In genomic region chr17:29341591-29342003, GRCm38 (mm10) we compare ENCODE assay signal across 8 mouse cellular contexts. TPM values are rescaled to one million over a fixed set of nuclear protein-coding genes. Genes with fewer than 3 reads are reported as not detected.
A peak's percentile ranks its signal among the peaks of the same experiment; 100 is the strongest.
DNase-seq lines count a peak whose midpoint lies in the region; ATAC-seq lines count a peak whose summit lies in the region.

No protein-coding gene starts in this region.

- peak; percentile 59 for DNase-seq in right cerebral cortex, adult 18-20 months
- no peak for DNase-seq in right cerebral cortex, postnatal 36 days (ENCODE audit: low spot score in 2 of 2)
- DNase-seq in hindbrain, embryonic 10.5 days (ENCODE audit: low spot score): peak; percentile 36
- no peak for DNase-seq in urinary bladder, postnatal 4 days (ENCODE audit: low spot score in 2 of 2)

- peaks cover 64% of the 10 kb centered on the region for H3K36me3 ChIP-seq in embryonic facial prominence, embryonic 12.5 days
- H3K36me3 ChIP-seq in hindbrain, embryonic 10.5 days: peaks cover 89% of the 10 kb centered on the region
- peaks cover 66% of the 10 kb centered on the region for H3K36me3 ChIP-seq in limb, embryonic 13.5 days
- peaks cover 36% of the 10 kb centered on the region for H3K36me3 ChIP-seq in midbrain, embryonic 16.5 days (ENCODE audit: control insufficient read depth, insufficient read depth, low read length)

- H3K27ac ChIP-seq in embryonic facial prominence, embryonic 12.5 days: peak overlapping the region; percentile 77
- peak overlapping the region; percentile 79 for H3K27ac ChIP-seq in hindbrain, embryonic 10.5 days
- peak overlapping the region; percentile 85 for H3K27ac ChIP-seq in limb, embryonic 13.5 days
- peak overlapping the region; percentile 66 for H3K27ac ChIP-seq in midbrain, embryonic 16.5 days (ENCODE audit: low read length)

- H3K9me3 ChIP-seq in embryonic facial prominence, embryonic 12.5 days: no peaks in the 10 kb centered on the region
- no peaks in the 10 kb centered on the region for H3K9me3 ChIP-seq in hindbrain, embryonic 10.5 days
- no peaks in the 10 kb centered on the region for H3K9me3 ChIP-seq in limb, embryonic 13.5 days
- H3K9me3 ChIP-seq in midbrain, embryonic 16.5 days (replicated peaks; ENCODE audit: control insufficient read depth, low read length, poor library complexity, severe bottlenecking): no peaks in the 10 kb centered on the region

- peak; percentile 36 for ATAC-seq in embryonic facial prominence, embryonic 12.5 days (ENCODE audit: insufficient number of reproducible peaks, insufficient read depth, low FRiP score, low TSS enrichment)
- ATAC-seq in limb, embryonic 13.5 days (ENCODE audit: low FRiP score, low read depth): peak; percentile 38
- ATAC-seq in midbrain, embryonic 16.5 days: no peak
- no peak for ATAC-seq in erythroid progenitor cell, adult 5-6 weeks (replicated peaks; ENCODE audit: low FRiP score, poor library complexity, severe bottlenecking)

- peaks cover 41% of the 10 kb centered on the region for H3K4me1 ChIP-seq in embryonic facial prominence, embryonic 12.5 days
- H3K4me1 ChIP-seq in hindbrain, embryonic 10.5 days (replicated peaks): peaks cover 44% of the 10 kb centered on the region
- peaks cover 47% of the 10 kb centered on the region for H3K4me1 ChIP-seq in limb, embryonic 13.5 days
- peaks cover 28% of the 10 kb centered on the region for H3K4me1 ChIP-seq in midbrain, embryonic 16.5 days (ENCODE audit: control insufficient read depth, insufficient read depth, low read length)

- H3K4me3 ChIP-seq in embryonic facial prominence, embryonic 12.5 days: no peak overlapping the region
- peak overlapping the region; percentile 24; the same call in 1 of the 2 replicates for H3K4me3 ChIP-seq in hindbrain, embryonic 10.5 days
- H3K4me3 ChIP-seq in limb, embryonic 13.5 days: no peak overlapping the region
- H3K4me3 ChIP-seq in midbrain, embryonic 16.5 days (ENCODE audit: low read depth, low read length): no peak overlapping the region

- peak overlapping the region; percentile 23; the same call in 1 of the 2 replicates for H3K4me2 ChIP-seq in embryonic facial prominence, embryonic 12.5 days (replicated peaks)
- peak overlapping the region; percentile 44 for H3K4me2 ChIP-seq in limb, embryonic 13.5 days (replicated peaks)
- no peak overlapping the region for H3K4me2 ChIP-seq in midbrain, embryonic 16.5 days (ENCODE audit: low read length)

- whole genome bisulfite sequencing in embryonic facial prominence, embryonic 12.5 days: 19% methylated on average over 9 of the region's 9 CpGs
- 22% methylated on average over 9 of the region's 9 CpGs for WGBS in hindbrain, embryonic 10.5 days
- 35% methylated on average over 9 of the region's 9 CpGs for WGBS in limb, embryonic 13.5 days
- WGBS in midbrain, embryonic 16.5 days: 18% methylated on average over 9 of the region's 9 CpGs

- peak overlapping the region; percentile 34; the same call in 1 of the 2 replicates for H3K9ac ChIP-seq in embryonic facial prominence, embryonic 12.5 days
- H3K9ac ChIP-seq in limb, embryonic 13.5 days: peak overlapping the region; percentile 32
- peak overlapping the region; percentile 47; the same call in 1 of the 2 replicates for H3K9ac ChIP-seq in midbrain, embryonic 16.5 days (ENCODE audit: low read depth, low read length)

- H3K27me3 ChIP-seq in embryonic facial prominence, embryonic 12.5 days: no peaks in the 10 kb centered on the region
- H3K27me3 ChIP-seq in hindbrain, embryonic 10.5 days (ENCODE audit: insufficient read depth, poor library complexity, severe bottlenecking): no peaks in the 10 kb centered on the region
- H3K27me3 ChIP-seq in limb, embryonic 13.5 days: no peaks in the 10 kb centered on the region
- H3K27me3 ChIP-seq in midbrain, embryonic 16.5 days (ENCODE audit: control insufficient read depth, insufficient read depth, low read depth, low read length): no peaks in the 10 kb centered on the region

RNA-seq across cellular contexts. Expression of gene Mtch1, which starts 6.1 kb away (rescaled TPM):
- polyA plus RNA-seq in embryonic facial prominence, embryonic 12.5 days (2016; fragmentation: Nextera tagmentation; extraction: Ambion mirVana): 420 and 454 TPM in 2 replicates
- polyA plus RNA-seq in hindbrain, embryonic 10.5 days (2016; fragmentation: Nextera tagmentation; extraction: Ambion mirVana): 338 and 391 TPM in 2 replicates
- polyA plus RNA-seq in limb, embryonic 13.5 days (2015; fragmentation: Nextera tagmentation; extraction: Ambion mirVana): 328 and 333 TPM in 2 replicates
- 463 and 470 TPM in 2 replicates for polyA plus RNA-seq in midbrain, embryonic 16.5 days (2015; fragmentation: Nextera tagmentation; extraction: Ambion mirVana)
- total RNA-seq in erythroid progenitor cell, adult 5-6 weeks (2015; ENCODE audit: low replicate concordance): 32.1 and 42.3 TPM in 2 replicates
- 12.3 and 31.1 TPM in 2 replicates for total RNA-seq in erythroid progenitor cell, adult 5-6 weeks (2017; ENCODE audit: low replicate concordance)

RNA-seq across cellular contexts. Expression of gene Fgd2, which starts 19.1 kb away (rescaled TPM):
- 9.2 and 9.3 TPM in 2 replicates for polyA plus RNA-seq in embryonic facial prominence, embryonic 12.5 days (2016; fragmentation: Nextera tagmentation; extraction: Ambion mirVana)
- 5.9 and 7.5 TPM in 2 replicates for polyA plus RNA-seq in hindbrain, embryonic 10.5 days (2016; fragmentation: Nextera tagmentation; extraction: Ambion mirVana)
- polyA plus RNA-seq in limb, embryonic 13.5 days (2015; fragmentation: Nextera tagmentation; extraction: Ambion mirVana): 4.3 and 6.7 TPM in 2 replicates
- polyA plus RNA-seq in midbrain, embryonic 16.5 days (2015; fragmentation: Nextera tagmentation; extraction: Ambion mirVana): 8.6 and 12.7 TPM in 2 replicates
- total RNA-seq in erythroid progenitor cell, adult 5-6 weeks (2015; ENCODE audit: low replicate concordance): 4.0 and 6.3 TPM in 2 replicates
- total RNA-seq in erythroid progenitor cell, adult 5-6 weeks (2017; ENCODE audit: low replicate concordance): 0.98 and 5.0 TPM in 2 replicates

RNA-seq across cellular contexts. Expression of gene Pi16, which starts 24.1 kb away (rescaled TPM):
- polyA plus RNA-seq in embryonic facial prominence, embryonic 12.5 days (2016; fragmentation: Nextera tagmentation; extraction: Ambion mirVana): 0.49 and 0.59 TPM in 2 replicates
- 0.71 and 1.1 TPM in 2 replicates for polyA plus RNA-seq in hindbrain, embryonic 10.5 days (2016; fragmentation: Nextera tagmentation; extraction: Ambion mirVana)
- polyA plus RNA-seq in limb, embryonic 13.5 days (2015; fragmentation: Nextera tagmentation; extraction: Ambion mirVana): 0.45 and 0.46 TPM in 2 replicates
- 3.3 and 4.4 TPM in 2 replicates for polyA plus RNA-seq in midbrain, embryonic 16.5 days (2015; fragmentation: Nextera tagmentation; extraction: Ambion mirVana)
- 1.1 and 1.3 TPM in 2 replicates for total RNA-seq in erythroid progenitor cell, adult 5-6 weeks (2015; ENCODE audit: low replicate concordance)
- 3.4 and 3.7 TPM in 2 replicates for total RNA-seq in erythroid progenitor cell, adult 5-6 weeks (2017; ENCODE audit: low replicate concordance)

Comparison
In these comparisons a context has a peak if more than half of its experiments do, and no peak if none do; other contexts are left out.
1. DNase-seq: peak in right cerebral cortex, adult 18-20 months (single experiment) and hindbrain, embryonic 10.5 days (single experiment); none in right cerebral cortex, postnatal 36 days (0 of 2) and urinary bladder, postnatal 4 days (0 of 2).
2. ATAC-seq: peak in embryonic facial prominence, embryonic 12.5 days (single experiment) and limb, embryonic 13.5 days (single experiment); none in midbrain, embryonic 16.5 days (single experiment) and erythroid progenitor cell, adult 5-6 weeks (single experiment).
3. Peak in every context shown above with its lines, with median percentiles within 50 percentile points of each other: H3K27ac ChIP-seq and H3K9ac ChIP-seq.